Mouse (Mus musculus): ENCODE data around the gene D630023F18Rik. TPM values are rescaled to one million over a fixed set of nuclear protein-coding genes. Genes with fewer than 3 reads are reported as not detected.

D630023F18Rik gene
- polyA plus RNA-seq, 1 experiment from 2014 or later = 0.24 TPM

DNA sequence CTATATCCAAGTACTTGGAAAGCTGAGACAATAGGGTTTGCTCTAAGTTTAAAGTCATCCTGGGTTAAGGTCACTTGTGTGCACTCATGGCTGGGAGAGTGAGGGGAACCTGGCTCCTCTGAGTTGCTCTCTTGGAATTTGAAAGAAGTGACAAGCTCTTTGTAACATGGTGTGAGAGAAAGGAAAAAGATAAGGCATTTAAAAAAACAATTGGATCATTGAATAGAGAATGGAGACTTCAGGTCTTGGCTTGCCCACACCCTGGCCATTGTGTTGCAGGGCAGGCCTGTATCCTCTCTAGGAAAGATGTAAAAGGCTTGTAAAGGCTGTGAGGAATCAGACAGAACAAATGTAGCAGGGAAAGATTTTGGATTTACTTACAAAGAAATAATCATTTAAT, 55.2 kb downstream of the D630023F18Rik start:
- H3K9ac ChIP-seq (replicated peaks) = no peak overlapping the region
- no peak overlapping the region for H3K4me2 ChIP-seq
- H3K4me3 ChIP-seq (replicated peaks) = no peak overlapping the region
- no peaks in the 10 kb centered on the region for H3K27me3 ChIP-seq
- H3K4me1 ChIP-seq (replicated peaks) = no peaks in the 10 kb centered on the region
- H3K27ac ChIP-seq = no peak overlapping the region
- no peaks in the 10 kb centered on the region for H3K36me3 ChIP-seq
- no peaks in the 10 kb centered on the region for H3K9me3 ChIP-seq
- ATAC-seq (ENCODE audit: insufficient number of reproducible peaks, insufficient read depth, low FRiP score, low TSS enrichment, low read depth) = no peak

DNA sequence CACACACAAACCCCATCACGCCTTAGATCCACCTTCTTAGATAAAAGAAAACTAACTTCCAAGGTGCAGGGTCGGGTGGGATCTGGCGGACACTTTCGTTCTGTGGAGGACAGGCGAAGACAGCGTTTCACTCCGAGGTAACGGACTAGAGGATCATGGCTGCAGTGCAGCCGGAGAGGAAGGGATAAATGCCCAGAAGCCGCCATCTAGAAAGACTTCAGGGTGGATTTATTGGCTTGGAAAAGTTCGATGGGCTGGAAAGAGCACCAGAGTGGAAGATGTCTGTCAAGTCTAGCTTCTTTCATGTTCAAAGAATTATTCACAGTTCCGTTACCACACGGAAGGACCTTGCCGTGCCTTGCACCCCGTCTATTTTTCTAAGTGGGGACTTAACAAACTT, 58.8 kb downstream of the D630023F18Rik start:
- Histone ChIP-seq H3K36me3 (no peaks in the 10 kb centered on the region), H3K4me3 (replicated peaks) (no peak overlapping the region), H3K4me2 (no peak overlapping the region), H3K4me1 (replicated peaks) (0 out of 2 replicates have a peak, but pooled peaks cover 3% of the 10 kb centered on the region), H3K9me3 (no peaks in the 10 kb centered on the region), H3K27ac (no peak overlapping the region), H3K9ac (replicated peaks) (no peak overlapping the region), H3K27me3 (no peaks in the 10 kb centered on the region)
- ATAC-seq (ENCODE audit: insufficient number of reproducible peaks, insufficient read depth, low FRiP score, low TSS enrichment, low read depth) = no peak
- WGBS = 90% methylated on average over 15 of the region's 15 CpGs

DNA sequence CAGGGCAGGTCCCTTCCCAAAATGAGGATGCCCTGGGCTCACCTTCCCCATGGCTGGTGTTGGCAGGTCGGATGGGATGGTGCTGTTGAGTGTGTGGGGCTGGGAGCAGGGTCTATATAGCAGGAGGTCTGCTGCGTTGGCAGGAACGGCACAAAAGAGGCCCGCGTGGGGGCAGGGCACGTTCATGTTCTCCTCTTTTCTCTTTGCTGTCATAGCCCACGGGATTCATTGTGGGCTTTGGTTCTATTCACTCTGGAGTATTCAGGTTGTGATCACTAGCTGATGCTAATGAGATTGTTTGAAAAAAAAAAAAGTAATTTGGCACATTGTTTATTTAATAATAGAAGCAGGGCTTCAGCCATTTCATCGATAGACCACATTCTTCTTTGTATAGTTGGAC, 59.7 kb downstream of the D630023F18Rik start, which contains the start of gene Crygd:
Crygd (minus strand) TSS at position 101 of the 400 bp plus-strand sequence.
- no peaks in the 10 kb centered on the region for H3K36me3 ChIP-seq
- no peak within 1 kb of the TSS for H3K27ac ChIP-seq
- WGBS = 88% methylated on average over 8 of the region's 8 CpGs
- no peak within 1 kb of the TSS for H3K4me3 ChIP-seq (replicated peaks)
- ATAC-seq (ENCODE audit: insufficient number of reproducible peaks, insufficient read depth, low FRiP score, low TSS enrichment, low read depth) = no peak
- no peak within 1 kb of the TSS for H3K9ac ChIP-seq (replicated peaks)
- H3K9me3 ChIP-seq = no peaks in the 10 kb centered on the region
- 0 out of 2 replicates have a peak, but pooled peaks cover 3% of the 10 kb centered on the region for H3K4me1 ChIP-seq (replicated peaks)
- no peaks in the 10 kb centered on the region for H3K27me3 ChIP-seq
- H3K4me2 ChIP-seq = no peak within 1 kb of the TSS

Other genes starting within 250 kb of the D630023F18Rik start
- 11.1 and 13.8 TPM in 2 replicates for gene Plekhm3, start 166.4 kb downstream of the D630023F18Rik start, polyA plus RNA-seq (2016; fragmentation: Nextera tagmentation; extraction: Ambion mirVana)
- gene Akr1cl, start 90.5 kb downstream of the D630023F18Rik start, polyA plus RNA-seq (2016; fragmentation: Nextera tagmentation; extraction: Ambion mirVana) = 0.18 TPM in 1 of 2 replicates, not detected in the other
- gene Cryge, start 72.1 kb downstream of the D630023F18Rik start, polyA plus RNA-seq (2016; fragmentation: Nextera tagmentation; extraction: Ambion mirVana) = not detected in 2 replicates
- not detected in 2 replicates for gene Crygd, start 59.8 kb downstream of the D630023F18Rik start, polyA plus RNA-seq (2016; fragmentation: Nextera tagmentation; extraction: Ambion mirVana)
- not detected in 2 replicates for gene Crygc, start 49.5 kb downstream of the D630023F18Rik start, polyA plus RNA-seq (2016; fragmentation: Nextera tagmentation; extraction: Ambion mirVana)
- not detected in 2 replicates for gene Crygb, start 40.9 kb downstream of the D630023F18Rik start, polyA plus RNA-seq (2016; fragmentation: Nextera tagmentation; extraction: Ambion mirVana)
- not detected in 2 replicates for gene Cryga, start 19.8 kb downstream of the D630023F18Rik start, polyA plus RNA-seq (2016; fragmentation: Nextera tagmentation; extraction: Ambion mirVana)
- 0.46 TPM in 1 of 2 replicates, not detected in the other for gene Gm28845, start 3.7 kb downstream of the D630023F18Rik start, polyA plus RNA-seq (2016; fragmentation: Nextera tagmentation; extraction: Ambion mirVana)
- 139 and 140 TPM in 2 replicates for gene Idh1, start 63.3 kb upstream of the D630023F18Rik start, polyA plus RNA-seq (2016; fragmentation: Nextera tagmentation; extraction: Ambion mirVana)
- gene Pikfyve, start 63.5 kb upstream of the D630023F18Rik start, polyA plus RNA-seq (2016; fragmentation: Nextera tagmentation; extraction: Ambion mirVana) = 15.1 and 15.4 TPM in 2 replicates
- 0.09 TPM in 1 of 2 replicates, not detected in the other for gene Pth2r, start 158.8 kb upstream of the D630023F18Rik start, polyA plus RNA-seq (2016; fragmentation: Nextera tagmentation; extraction: Ambion mirVana)